ENCODE assay signal across 8 mouse cellular contexts in genomic region chr11:101173631-101174388, GRCm38 (mm10). TPM values are rescaled to one million over a fixed set of nuclear protein-coding genes. Genes with fewer than 3 reads are reported as not detected.
A peak's percentile ranks its signal among the peaks of the same experiment; 100 is the strongest.
DNase-seq lines count a peak whose midpoint lies in the region; ATAC-seq and TF ChIP-seq lines count a peak whose summit lies in the region.

No protein-coding gene starts in this region.

- H3K9me3 ChIP-seq in embryonic facial prominence, embryonic 11.5 days (replicated peaks; ENCODE audit: control insufficient read depth, low read length) = no peaks in the 10 kb centered on the region
- no peaks in the 10 kb centered on the region for H3K9me3 ChIP-seq in liver, embryonic 13.5 days (replicated peaks)

- under 1% methylated on average over 61 of the region's 61 CpGs for WGBS in embryonic facial prominence, embryonic 11.5 days
- WGBS in liver, embryonic 13.5 days (ENCODE audit: insufficient replicate concordance) = 1% methylated on average over 61 of the region's 61 CpGs

- H3K27ac ChIP-seq in embryonic facial prominence, embryonic 11.5 days (replicated peaks; ENCODE audit: low read depth, low read length) = no peak overlapping the region
- H3K27ac ChIP-seq in liver, embryonic 13.5 days = no peak overlapping the region
- H3K27ac ChIP-seq in testis, adult 2 months (ENCODE audit: control insufficient read depth, insufficient read depth, low read depth, low read length) = no peak overlapping the region

- H3K4me3 ChIP-seq in embryonic facial prominence, embryonic 11.5 days (ENCODE audit: low read depth, low read length) = peak overlapping the region; percentile 11
- H3K4me3 ChIP-seq in liver, embryonic 13.5 days (replicated peaks) = peak overlapping the region; percentile 40
- peak overlapping the region; percentile 99 for H3K4me3 ChIP-seq in myocyte
- peak overlapping the region; percentile 55 for H3K4me3 ChIP-seq in testis, adult 2 months (ENCODE audit: control insufficient read depth, low read depth, low read length)

- peaks cover 18% of the 10 kb centered on the region for H3K4me1 ChIP-seq in embryonic facial prominence, embryonic 11.5 days (ENCODE audit: control insufficient read depth, insufficient read depth, low read length)
- H3K4me1 ChIP-seq in liver, embryonic 13.5 days (replicated peaks) = peaks cover 66% of the 10 kb centered on the region
- peaks cover 27% of the 10 kb centered on the region for H3K4me1 ChIP-seq in testis, adult 2 months (ENCODE audit: control insufficient read depth, insufficient read depth, low read length)

- H3K4me2 ChIP-seq in embryonic facial prominence, embryonic 11.5 days (ENCODE audit: low read depth, low read length) = peak overlapping the region; percentile 69
- peak overlapping the region; percentile 60 for H3K4me2 ChIP-seq in liver, embryonic 13.5 days
- H3K4me2 ChIP-seq in myocyte (ENCODE audit: low read depth) = peak overlapping the region; percentile 87

- peak; percentile 48; the same call in 1 of the 2 replicates for TF ChIP-seq CTCF in testis, adult 2 months (IDR thresholded peaks at IDR 0.05; ENCODE audit: control insufficient read depth, insufficient read depth, insufficient replicate concordance, low read depth, low read length)

- DNase-seq in A20 (ENCODE audit: low read depth, low spot score) = peak; percentile 95
- peak; percentile 89 for DNase-seq in adrenal gland, adult 2 months
- DNase-seq in embryonic facial prominence, embryonic 11.5 days (ENCODE audit: low spot score) = peak; percentile 90
- DNase-seq in heart, adult 9 months (ENCODE audit: low spot score in 2 of 2) = peak; percentile 89 to 92
- peak; percentile 85 for DNase-seq in kidney, adult 18-20 months
- peak; percentile 53 for DNase-seq in liver, embryonic 13.5 days

- TF ChIP-seq POLR2A in myocyte (IDR thresholded peaks at IDR 0.05; ENCODE audit: insufficient read length, low read depth) = peak; percentile 43
- no peak for TF ChIP-seq POLR2A in testis, adult 2 months (IDR thresholded peaks at IDR 0.05; ENCODE audit: control insufficient read depth, low read depth, low read length)

- H3K79me2 ChIP-seq in myocyte (ENCODE audit: control insufficient read depth, insufficient read depth) = peaks cover 19% of the 10 kb centered on the region

- peaks cover 58% of the 10 kb centered on the region for H3K27me3 ChIP-seq in embryonic facial prominence, embryonic 11.5 days (ENCODE audit: control insufficient read depth, insufficient read depth, low read length)
- peaks cover 100% of the 10 kb centered on the region for H3K27me3 ChIP-seq in liver, embryonic 13.5 days
- no peaks in the 10 kb centered on the region for H3K27me3 ChIP-seq in myocyte (ENCODE audit: control insufficient read depth, insufficient read depth, insufficient read length)
- peaks cover 2% of the 10 kb centered on the region; the same call in 1 of the 2 replicates for H3K27me3 ChIP-seq in testis, adult 2 months (ENCODE audit: control insufficient read depth, insufficient read depth, low read length)

- ATAC-seq in embryonic facial prominence, embryonic 11.5 days (replicated peaks; ENCODE audit: insufficient number of reproducible peaks, low FRiP score, low TSS enrichment, low read depth) = peak; percentile 65
- peak; percentile 63 for ATAC-seq in liver, embryonic 13.5 days (ENCODE audit: low read depth)

- H3ac ChIP-seq in myocyte (ENCODE audit: control insufficient read depth, insufficient read length) = peak overlapping the region; percentile 0

- H3K9ac ChIP-seq in embryonic facial prominence, embryonic 11.5 days (replicated peaks; ENCODE audit: low read length) = peak overlapping the region; percentile 38
- peak overlapping the region; percentile 47; the same call in 1 of the 2 replicates for H3K9ac ChIP-seq in liver, embryonic 13.5 days

- no peaks in the 10 kb centered on the region for H3K36me3 ChIP-seq in embryonic facial prominence, embryonic 11.5 days (replicated peaks; ENCODE audit: control insufficient read depth, insufficient read depth, low read depth, low read length)
- H3K36me3 ChIP-seq in liver, embryonic 13.5 days = no peaks in the 10 kb centered on the region
- H3K36me3 ChIP-seq in myocyte (ENCODE audit: control insufficient read depth, insufficient read depth) = no peaks in the 10 kb centered on the region
- no peaks in the 10 kb centered on the region for H3K36me3 ChIP-seq in testis, adult 2 months (ENCODE audit: control insufficient read depth, insufficient read depth, low read length)

TF ChIP-seq in myocyte, 11 proteins besides CTCF, POLR2A, EP300 and RAD21:
- TF ChIP-seq E2F4 (IDR thresholded peaks at IDR 0.05; ENCODE audit: insufficient read depth) = no peak
- TF ChIP-seq TCF3 (IDR thresholded peaks at IDR 0.05; ENCODE audit: insufficient read length, low read depth) = no peak
- TF ChIP-seq REST (IDR thresholded peaks at IDR 0.05; ENCODE audit: insufficient read depth, insufficient read length) = no peak
- peak in 2 of 3 experiments; percentile 13 to 64 for TF ChIP-seq MYOG (IDR thresholded peaks at IDR 0.05; ENCODE audit: control insufficient read depth in 1 of 3, insufficient read depth in 1 of 3, insufficient read length in 2 of 3, low read depth in 2 of 3)
- TF ChIP-seq CEBPB (IDR thresholded peaks at IDR 0.05; ENCODE audit: insufficient read depth, poor library complexity, severe bottlenecking) = no peak
- peak; percentile 26 for TF ChIP-seq MAX (IDR thresholded peaks at IDR 0.05; ENCODE audit: low read depth)
- TF ChIP-seq MYOD1 (IDR thresholded peaks at IDR 0.05; ENCODE audit: control insufficient read depth in 1 of 3, insufficient read length in 2 of 3, low read depth in 2 of 3) = peak in 2 of 3 experiments; percentile 22 to 57
- TF ChIP-seq POLR2AphosphoS2 (IDR thresholded peaks at IDR 0.05; ENCODE audit: insufficient read length, low read depth) = peak; percentile 51
- no peak for TF ChIP-seq TCF12 (IDR thresholded peaks at IDR 0.05; ENCODE audit: insufficient read depth, poor library complexity, severe bottlenecking)
- TF ChIP-seq USF1 (IDR thresholded peaks at IDR 0.05; ENCODE audit: low read depth) = no peak
- peak; percentile 99 for TF ChIP-seq SRF (IDR thresholded peaks at IDR 0.05; ENCODE audit: control insufficient read depth, insufficient read length, low read depth)

RNA-seq across cellular contexts. Expression of gene Ccr10, which starts 1.4 kb away (rescaled TPM):
- under 1 TPM; 0.26 to 0.83 TPM for total RNA-seq in adrenal gland, adult 2 months (2021)
- polyA plus RNA-seq in adrenal gland, adult 2 months (2012; rRNA removed) = 0.84 and 1.6 TPM in 2 replicates
- 0.20 TPM in 1 of 2 replicates, not detected in the other for polyA plus RNA-seq in embryonic facial prominence, embryonic 11.5 days (2014; fragmentation: Nextera tagmentation; extraction: Ambion mirVana)
- polyA plus RNA-seq in liver, embryonic 13.5 days (2015; fragmentation: Nextera tagmentation; extraction: Ambion mirVana) = not detected in 2 replicates
- 0.56 TPM for polyA plus RNA-seq in myocyte (2012; fragmentation: generic; extraction: Trizol)
- 0.05 TPM in 1 of 2 replicates, not detected in the other for polyA plus RNA-seq in testis, adult 2 months (2012; rRNA removed)

RNA-seq across cellular contexts. Expression of gene Plekhh3, which starts 2.7 kb away (rescaled TPM):
- total RNA-seq in adrenal gland, adult 2 months (2021) = 10 to 100 TPM; 19.4 to 39.7 TPM
- 112 and 122 TPM in 2 replicates for polyA plus RNA-seq in adrenal gland, adult 2 months (2012; rRNA removed)
- 3.7 and 5.3 TPM in 2 replicates for polyA plus RNA-seq in embryonic facial prominence, embryonic 11.5 days (2014; fragmentation: Nextera tagmentation; extraction: Ambion mirVana)
- 1.0 and 1.1 TPM in 2 replicates for polyA plus RNA-seq in liver, embryonic 13.5 days (2015; fragmentation: Nextera tagmentation; extraction: Ambion mirVana)
- 53.6 TPM for polyA plus RNA-seq in myocyte (2012; fragmentation: generic; extraction: Trizol)
- polyA plus RNA-seq in testis, adult 2 months (2012; rRNA removed) = 2.6 and 4.1 TPM in 2 replicates

RNA-seq across cellular contexts. Expression of gene Cntnap1, which starts 3.5 kb away (rescaled TPM):
- 1 to 10 TPM; 6.8 TPM for total RNA-seq in adrenal gland, adult 2 months (2021)
- 9.3 and 9.4 TPM in 2 replicates for polyA plus RNA-seq in adrenal gland, adult 2 months (2012; rRNA removed)
- polyA plus RNA-seq in embryonic facial prominence, embryonic 11.5 days (2014; fragmentation: Nextera tagmentation; extraction: Ambion mirVana) = 0.28 and 0.39 TPM in 2 replicates
- 0.09 and 0.12 TPM in 2 replicates for polyA plus RNA-seq in liver, embryonic 13.5 days (2015; fragmentation: Nextera tagmentation; extraction: Ambion mirVana)
- 1.3 TPM for polyA plus RNA-seq in myocyte (2012; fragmentation: generic; extraction: Trizol)
- polyA plus RNA-seq in testis, adult 2 months (2012; rRNA removed) = 0.40 and 0.44 TPM in 2 replicates

RNA-seq across cellular contexts. Expression of gene Tubg2, which starts 18.1 kb away (rescaled TPM):
- 1 to 10 TPM; 6.2 to 7.5 TPM for total RNA-seq in adrenal gland, adult 2 months (2021)
- polyA plus RNA-seq in adrenal gland, adult 2 months (2012; rRNA removed) = 5.5 and 6.0 TPM in 2 replicates
- 7.8 and 8.0 TPM in 2 replicates for polyA plus RNA-seq in embryonic facial prominence, embryonic 11.5 days (2014; fragmentation: Nextera tagmentation; extraction: Ambion mirVana)
- 0.29 and 0.37 TPM in 2 replicates for polyA plus RNA-seq in liver, embryonic 13.5 days (2015; fragmentation: Nextera tagmentation; extraction: Ambion mirVana)
- polyA plus RNA-seq in myocyte (2012; fragmentation: generic; extraction: Trizol) = 0.18 TPM
- polyA plus RNA-seq in testis, adult 2 months (2012; rRNA removed) = 1.6 and 1.9 TPM in 2 replicates

RNA-seq across cellular contexts. Expression of gene Ezh1, which starts 52.5 kb away (rescaled TPM):
- 10 to 100 TPM; 31.3 to 35.0 TPM for total RNA-seq in adrenal gland, adult 2 months (2021)
- 17.1 and 20.1 TPM in 2 replicates for polyA plus RNA-seq in adrenal gland, adult 2 months (2012; rRNA removed)
- 11.6 and 12.4 TPM in 2 replicates for polyA plus RNA-seq in embryonic facial prominence, embryonic 11.5 days (2014; fragmentation: Nextera tagmentation; extraction: Ambion mirVana)
- 6.6 and 7.4 TPM in 2 replicates for polyA plus RNA-seq in liver, embryonic 13.5 days (2015; fragmentation: Nextera tagmentation; extraction: Ambion mirVana)
- 13.7 TPM for polyA plus RNA-seq in myocyte (2012; fragmentation: generic; extraction: Trizol)
- polyA plus RNA-seq in testis, adult 2 months (2012; rRNA removed) = 14.3 and 14.5 TPM in 2 replicates

Comparison
In these comparisons a context has a peak if more than half of its experiments do, and no peak if none do; other contexts are left out.
1. H3K4me3 ChIP-seq: peak in every context shown above with its lines; median percentile 99 in myocyte; 55 in testis, adult 2 months; 40 in liver, embryonic 13.5 days; 11 in embryonic facial prominence, embryonic 11.5 days.